Mouse (Mus musculus): ENCODE measurements around the gene Lrrc19. TPM values are rescaled to one million over a fixed set of nuclear protein-coding genes. Genes with fewer than 3 reads are reported as not detected.
A peak's percentile ranks its signal among the peaks of the same experiment; 100 is the strongest.

Lrrc19 gene
- polyA plus RNA-seq, 1 experiment = not detected

DNA sequence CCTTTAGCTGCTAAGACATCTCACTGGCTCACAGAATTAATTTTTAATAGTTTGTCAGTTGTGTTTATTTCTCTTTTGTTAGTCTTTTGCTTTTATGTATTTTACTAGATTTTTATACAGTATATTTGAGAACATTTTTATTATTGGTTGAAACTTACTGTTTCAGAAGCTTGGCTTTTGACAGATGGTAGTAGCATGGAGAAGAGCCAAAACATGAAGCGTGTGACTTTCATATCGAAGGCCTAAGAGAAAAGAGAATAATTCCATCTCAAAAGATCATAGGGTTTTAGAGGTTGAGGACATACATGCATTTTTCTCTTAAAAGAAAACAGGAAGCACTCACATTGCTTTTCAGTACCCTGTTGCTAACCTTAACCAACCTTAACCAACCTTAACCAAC, 6.8 kb downstream of the Lrrc19 start:
- TF ChIP-seq CTCF (IDR thresholded peaks at IDR 0.05; ENCODE audit: insufficient read depth, low read length) (no peak), POLR2A (IDR thresholded peaks at IDR 0.05; ENCODE audit: borderline replicate concordance, extremely low read depth, low read depth, low read length) (no peak)
- no peak overlapping the region for H3K4me3 ChIP-seq (replicated peaks; ENCODE audit: extremely low read depth, low read depth, low read length)
- no peak for DNase-seq
- 89% methylated on average over 2 of the region's 2 CpGs for WGBS
- no peaks in the 10 kb centered on the region for H3K4me1 ChIP-seq (ENCODE audit: control insufficient read depth, insufficient read depth, low read length)

DNA sequence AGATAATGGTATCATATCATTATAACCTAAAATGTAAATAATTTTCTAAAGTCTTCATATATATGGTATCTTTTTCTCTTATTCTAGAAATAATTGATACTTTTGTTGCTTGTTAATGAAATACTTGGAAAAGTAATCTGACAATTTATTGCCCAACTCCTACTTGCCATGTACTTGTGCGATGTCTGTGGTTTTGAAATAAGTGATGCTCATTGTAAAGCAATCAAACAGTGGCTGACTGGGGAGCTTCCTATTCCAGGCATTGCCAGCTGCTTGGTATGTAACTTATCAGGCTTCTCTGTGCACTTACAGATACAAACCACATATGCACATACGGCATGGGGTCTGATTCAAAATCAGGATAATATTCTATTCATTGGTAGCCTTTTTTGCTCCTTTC, 29.9 kb downstream of the Lrrc19 start:
- 73% methylated on average over 2 of the region's 2 CpGs for WGBS
- TF ChIP-seq CTCF (IDR thresholded peaks at IDR 0.05; ENCODE audit: insufficient read depth, low read length) = no peak

DNA sequence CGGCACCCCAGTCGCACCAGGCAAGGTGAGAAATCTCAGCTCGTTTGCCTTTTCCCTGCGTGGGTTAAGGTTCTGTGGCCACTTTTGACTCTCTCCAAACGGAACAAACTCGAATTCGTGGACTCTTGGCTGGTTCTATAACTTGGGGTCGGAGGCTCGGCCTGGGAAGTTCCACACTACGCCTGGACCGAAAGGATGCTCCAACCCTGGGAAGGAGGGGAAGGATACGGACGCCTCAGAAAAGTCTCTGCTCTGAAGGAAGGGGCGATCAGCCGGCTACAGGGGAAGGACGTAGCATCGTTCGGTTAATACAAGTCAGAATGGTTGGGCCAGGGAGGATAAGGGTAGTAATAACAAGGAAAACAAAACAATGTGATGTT, 35.3 kb downstream of the Lrrc19 start:
- DNase-seq = no peak
- WGBS = under 1% methylated on average over 18 of the region's 18 CpGs
- Histone ChIP-seq H3K4me1 (ENCODE audit: control insufficient read depth, insufficient read depth, low read length) (no peaks in the 10 kb centered on the region; the same call in 1 of the 2 replicates), H3K4me3 (replicated peaks; ENCODE audit: extremely low read depth, low read depth, low read length) (peak overlapping the region; percentile 100)
- TF ChIP-seq CTCF (IDR thresholded peaks at IDR 0.05; ENCODE audit: insufficient read depth, low read length) (no peak), POLR2A (IDR thresholded peaks at IDR 0.05; ENCODE audit: borderline replicate concordance, extremely low read depth, low read depth, low read length) (no peak)

More for the DNA sequence above, 29.9 kb downstream of the Lrrc19 start:
- H3K4me1 ChIP-seq (ENCODE audit: control insufficient read depth, insufficient read depth, low read length) = no peaks in the 10 kb centered on the region
- H3K4me3 ChIP-seq (replicated peaks; ENCODE audit: extremely low read depth, low read depth, low read length) = no peak overlapping the region
- DNase-seq = no peak

DNA sequence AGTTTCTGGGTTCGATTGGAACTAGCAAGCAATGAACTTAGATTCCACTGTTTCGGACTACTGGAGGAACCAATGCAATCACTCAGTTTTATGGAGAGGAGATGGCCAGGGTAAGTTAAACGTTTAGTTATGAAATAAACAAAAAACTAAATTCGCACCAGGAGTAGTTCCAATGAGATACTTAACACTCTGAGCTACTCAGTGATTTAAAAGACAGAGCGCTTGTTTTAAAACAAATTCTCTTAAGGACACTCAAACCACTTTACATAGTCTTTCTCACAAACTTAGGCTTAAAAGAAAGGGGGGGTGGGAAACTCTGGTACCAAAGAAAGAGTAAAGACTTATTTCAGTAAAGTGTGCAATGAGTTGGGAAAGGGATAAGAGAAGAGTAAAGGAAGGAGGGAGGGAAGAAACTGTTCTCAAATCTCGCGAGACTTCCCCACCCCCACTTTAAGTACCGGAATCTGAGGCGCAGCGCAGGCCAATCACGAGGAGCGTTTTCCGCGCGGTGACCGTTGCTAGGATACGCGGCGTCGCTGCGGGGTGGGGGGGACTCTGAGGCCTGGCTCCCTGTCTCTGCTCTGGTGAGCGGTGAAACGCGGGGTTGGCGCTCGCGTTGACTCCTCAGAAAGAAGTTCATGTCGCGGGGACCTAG, 35.8 kb downstream of the Lrrc19 start, which contains the start of gene Ift74:
Gene Ift74, plus strand, starts transcription at position 520 of the 655 bp plus-strand sequence.
- 3% methylated on average over 29 of the region's 29 CpGs for WGBS
- Histone ChIP-seq H3K4me1 (ENCODE audit: control insufficient read depth, insufficient read depth, low read length) (no peaks in the 10 kb centered on the region; the same call in 1 of the 2 replicates), H3K4me3 (replicated peaks; ENCODE audit: extremely low read depth, low read depth, low read length) (peak within 1 kb of the TSS; percentile 100)
- DNase-seq = peak; percentile 87
- TF ChIP-seq POLR2A (IDR thresholded peaks at IDR 0.05; ENCODE audit: borderline replicate concordance, extremely low read depth, low read depth, low read length) (peak; percentile 57; the same call in 1 of the 2 replicates), CTCF (IDR thresholded peaks at IDR 0.05; ENCODE audit: insufficient read depth, low read length) (no peak)

DNA sequence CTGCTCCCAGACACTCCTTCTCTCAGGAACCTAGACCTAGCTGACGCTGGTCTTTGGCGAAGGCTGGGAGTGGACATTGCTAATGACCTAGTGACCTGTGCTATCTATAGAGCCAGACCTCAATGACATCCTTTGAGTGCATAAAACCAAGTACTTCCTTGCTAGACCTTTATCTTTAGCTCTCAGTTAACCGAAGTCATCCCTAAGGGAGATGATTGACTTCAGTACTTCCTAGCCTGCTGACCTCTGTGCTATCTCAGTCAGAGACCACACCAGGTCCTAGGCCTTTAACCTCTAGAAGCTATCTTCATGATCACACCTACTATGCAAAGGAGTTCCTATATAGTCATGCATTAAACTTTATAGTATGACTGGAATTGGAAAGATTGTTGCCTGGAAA, 39.6 kb downstream of the Lrrc19 start:
- TF ChIP-seq POLR2A (IDR thresholded peaks at IDR 0.05; ENCODE audit: borderline replicate concordance, extremely low read depth, low read depth, low read length) = no peak
- TF ChIP-seq CTCF (IDR thresholded peaks at IDR 0.05; ENCODE audit: insufficient read depth, low read length) = no peak

DNA sequence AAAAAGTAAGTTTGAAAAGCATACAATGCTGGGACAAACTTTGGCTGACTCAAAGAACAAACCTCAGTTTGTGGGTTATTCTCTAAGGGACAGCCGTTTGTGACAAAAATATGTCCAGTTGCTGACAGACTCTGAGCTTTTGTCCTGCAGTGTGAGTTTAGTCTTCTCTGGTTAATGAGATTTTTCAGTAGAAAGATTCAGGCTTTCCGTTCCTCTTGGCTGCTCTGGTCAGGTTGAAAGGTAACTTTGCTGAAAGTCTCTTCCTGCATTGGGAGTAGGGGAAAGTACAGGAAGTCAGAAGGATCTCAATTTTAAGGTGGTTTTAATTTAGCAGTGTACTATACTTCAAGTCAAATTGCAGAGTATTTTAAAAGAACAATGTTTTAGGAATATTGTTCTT, 44.4 kb downstream of the Lrrc19 start:
- no peak overlapping the region for H3K4me3 ChIP-seq (replicated peaks; ENCODE audit: extremely low read depth, low read depth, low read length)
- TF ChIP-seq POLR2A (IDR thresholded peaks at IDR 0.05; ENCODE audit: borderline replicate concordance, extremely low read depth, low read depth, low read length) (no peak), CTCF (IDR thresholded peaks at IDR 0.05; ENCODE audit: insufficient read depth, low read length) (no peak)
- peaks cover 5% of the 10 kb centered on the region for H3K4me1 ChIP-seq (ENCODE audit: control insufficient read depth, insufficient read depth, low read length)
- DNase-seq = no peak
- WGBS = 89% methylated on average over 2 of the region's 2 CpGs

More for the DNA sequence above, 39.6 kb downstream of the Lrrc19 start:
- DNase-seq = no peak
- no peaks in the 10 kb centered on the region; the same call in 1 of the 2 replicates for H3K4me1 ChIP-seq (ENCODE audit: control insufficient read depth, insufficient read depth, low read length)
- WGBS = 63% methylated on average over 3 of the region's 3 CpGs
- H3K4me3 ChIP-seq (replicated peaks; ENCODE audit: extremely low read depth, low read depth, low read length) = no peak overlapping the region

DNA sequence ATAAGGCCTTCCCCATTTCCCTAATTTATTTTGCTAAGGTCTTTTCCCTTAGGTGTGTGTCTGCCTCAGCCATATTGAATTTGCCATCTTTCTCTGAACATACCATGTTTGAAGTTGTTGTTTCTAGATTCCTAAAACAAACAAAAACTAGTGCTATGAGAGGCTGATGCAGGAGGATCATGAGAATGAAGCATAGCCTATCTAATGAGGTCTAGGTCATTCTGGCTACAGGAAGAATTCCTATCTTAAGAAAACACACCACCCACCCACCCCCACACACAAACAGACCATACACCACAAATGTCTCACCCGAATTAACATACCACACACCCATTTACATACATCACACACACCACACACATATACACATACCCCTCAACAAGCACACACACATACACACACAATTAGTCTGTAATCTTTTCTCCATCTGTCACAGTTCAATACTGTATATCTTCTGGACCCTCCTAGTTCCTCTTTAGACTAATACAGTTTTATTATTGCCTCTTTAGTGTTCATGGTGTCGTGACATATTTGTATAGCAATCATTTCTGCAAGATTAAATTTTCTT, 45.4 kb downstream of the Lrrc19 start:
- no peak for TF ChIP-seq POLR2A (IDR thresholded peaks at IDR 0.05; ENCODE audit: borderline replicate concordance, extremely low read depth, low read depth, low read length)
- TF ChIP-seq CTCF (IDR thresholded peaks at IDR 0.05; ENCODE audit: insufficient read depth, low read length) = no peak
- no peak for DNase-seq
- peaks cover 5% of the 10 kb centered on the region for H3K4me1 ChIP-seq (ENCODE audit: control insufficient read depth, insufficient read depth, low read length)
- no peak overlapping the region for H3K4me3 ChIP-seq (replicated peaks; ENCODE audit: extremely low read depth, low read depth, low read length)
- WGBS = 84% methylated on average over 2 of the region's 2 CpGs

DNA sequence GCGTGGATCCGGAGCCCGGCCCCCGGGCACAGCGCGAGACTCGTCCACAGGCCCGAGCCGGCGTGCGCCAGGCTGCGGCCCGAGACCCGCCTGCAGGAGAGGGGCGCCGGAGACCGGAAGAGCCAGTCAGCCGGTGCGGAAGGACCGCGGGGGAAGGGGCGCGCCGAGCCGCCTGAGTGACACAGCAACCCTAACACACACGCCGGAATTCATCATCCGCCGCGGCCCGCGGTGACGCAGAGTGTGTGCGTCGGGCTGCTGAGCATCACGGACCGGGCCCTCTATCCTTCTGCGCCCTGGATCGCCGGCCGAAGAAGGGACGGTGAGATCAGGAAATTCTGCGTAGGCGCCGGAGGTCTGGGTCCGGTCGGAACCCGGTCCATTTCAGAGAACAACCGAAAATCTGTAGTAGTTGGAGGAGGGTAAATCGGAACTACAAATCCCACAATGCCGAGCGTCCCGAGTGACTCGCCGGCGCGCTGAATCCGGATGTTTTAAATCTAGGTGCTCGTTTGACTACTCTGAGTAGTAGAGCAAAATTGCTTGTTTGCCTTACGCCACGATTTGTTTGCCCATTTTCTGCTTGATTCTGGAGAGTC, 46.8 kb downstream of the Lrrc19 start, which contains the start of gene Plaa:
Gene Plaa, minus strand, starts transcription at position 214 of the 599 bp plus-strand sequence.
- peaks cover 5% of the 10 kb centered on the region for H3K4me1 ChIP-seq (ENCODE audit: control insufficient read depth, insufficient read depth, low read length)
- WGBS = under 1% methylated on average over 57 of the region's 61 CpGs
- 0 out of 2 replicates have a peak, but pooled peaks have one; percentile 42 for TF ChIP-seq POLR2A (IDR thresholded peaks at IDR 0.05; ENCODE audit: borderline replicate concordance, extremely low read depth, low read depth, low read length)
- TF ChIP-seq CTCF (IDR thresholded peaks at IDR 0.05; ENCODE audit: insufficient read depth, low read length) = no peak
- H3K4me3 ChIP-seq (replicated peaks; ENCODE audit: extremely low read depth, low read depth, low read length) = peak within 1 kb of the TSS; percentile 88
- DNase-seq = peak; percentile 95

DNA sequence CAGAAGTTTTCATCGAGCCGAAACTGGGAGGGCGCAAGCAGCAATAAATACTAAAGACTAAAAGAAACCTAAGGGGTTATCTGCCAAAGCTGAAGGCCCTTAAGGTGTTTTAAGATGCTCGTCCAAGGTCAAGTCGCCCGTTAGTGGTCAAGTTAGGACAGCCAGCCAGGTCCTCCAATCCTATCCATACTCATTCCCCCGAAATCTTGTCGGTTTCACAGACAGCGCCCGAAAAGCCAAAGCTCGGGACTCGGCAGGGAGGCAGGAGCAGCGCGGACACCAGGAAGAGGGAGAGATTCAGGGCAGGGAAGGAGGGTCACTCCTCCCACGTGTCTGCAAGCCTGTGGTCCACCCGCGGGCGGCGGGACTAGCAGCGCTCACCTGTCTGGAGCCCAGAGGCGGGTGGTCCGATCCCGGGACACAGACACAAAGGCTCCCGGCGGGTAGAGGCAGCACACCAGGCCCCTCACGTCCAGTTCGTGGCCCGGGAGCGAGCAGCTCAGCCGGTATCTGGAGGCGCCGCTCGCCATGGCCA, 47.4 kb downstream of the Lrrc19 start:
- under 1% methylated on average over 33 of the region's 33 CpGs for WGBS

More for the DNA sequence above, 47.4 kb downstream of the Lrrc19 start:
- peaks cover 5% of the 10 kb centered on the region for H3K4me1 ChIP-seq (ENCODE audit: control insufficient read depth, insufficient read depth, low read length)
- DNase-seq = no peak
- H3K4me3 ChIP-seq (replicated peaks; ENCODE audit: extremely low read depth, low read depth, low read length) = peak overlapping the region; percentile 88
- no peak for TF ChIP-seq POLR2A (IDR thresholded peaks at IDR 0.05; ENCODE audit: borderline replicate concordance, extremely low read depth, low read depth, low read length)
- no peak for TF ChIP-seq CTCF (IDR thresholded peaks at IDR 0.05; ENCODE audit: insufficient read depth, low read length)
